Mouse (Mus musculus): ENCODE results near the gene Scn11a. TPM values are rescaled to one million over a fixed set of nuclear protein-coding genes. Genes with fewer than 3 reads are reported as not detected.

The Scn11a gene
- polyA plus RNA-seq, 1 experiment from 2014 or later, result not detected

DNA sequence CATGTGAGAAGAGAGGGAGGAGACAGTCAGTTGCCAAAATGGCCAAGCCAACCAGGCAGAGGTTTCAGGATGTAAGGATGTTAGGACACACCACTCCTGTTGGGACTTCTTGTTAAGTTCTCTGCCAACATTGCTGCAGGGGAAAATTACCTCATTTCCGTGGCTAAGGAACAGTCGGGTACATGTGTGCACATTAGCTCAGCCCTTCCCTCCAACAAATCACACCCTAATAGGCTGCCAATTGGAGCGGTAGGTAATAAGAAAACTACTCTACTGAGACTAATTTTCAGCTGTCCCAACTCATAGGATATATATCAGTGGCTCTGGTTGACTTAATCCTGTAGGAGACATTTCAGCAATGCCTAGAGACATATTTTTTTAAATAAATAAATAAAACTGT, 44.4 kb downstream of the Scn11a start:
- Histone ChIP-seq H3K4me3 (ENCODE audit: low read depth, low read length) (no peak overlapping the region), H3K27ac (ENCODE audit: low read length) (no peak overlapping the region), H3K27me3 (ENCODE audit: control insufficient read depth, insufficient read depth, low read length) (no peaks in the 10 kb centered on the region), H3K9me3 (ENCODE audit: control insufficient read depth, low read depth, low read length) (no peaks in the 10 kb centered on the region), H3K9ac (replicated peaks; ENCODE audit: low read depth, low read length) (no peak overlapping the region), H3K4me1 (ENCODE audit: control insufficient read depth, insufficient read depth, low read length) (no peaks in the 10 kb centered on the region), H3K36me3 (ENCODE audit: control insufficient read depth, insufficient read depth, low read length) (no peaks in the 10 kb centered on the region), H3K4me2 (replicated peaks; ENCODE audit: low read depth, low read length) (no peak overlapping the region)
- no peak for ATAC-seq (ENCODE audit: insufficient number of reproducible peaks, insufficient read depth, low FRiP score, low read depth)
- 81% methylated on average over 3 of the region's 3 CpGs for WGBS

DNA sequence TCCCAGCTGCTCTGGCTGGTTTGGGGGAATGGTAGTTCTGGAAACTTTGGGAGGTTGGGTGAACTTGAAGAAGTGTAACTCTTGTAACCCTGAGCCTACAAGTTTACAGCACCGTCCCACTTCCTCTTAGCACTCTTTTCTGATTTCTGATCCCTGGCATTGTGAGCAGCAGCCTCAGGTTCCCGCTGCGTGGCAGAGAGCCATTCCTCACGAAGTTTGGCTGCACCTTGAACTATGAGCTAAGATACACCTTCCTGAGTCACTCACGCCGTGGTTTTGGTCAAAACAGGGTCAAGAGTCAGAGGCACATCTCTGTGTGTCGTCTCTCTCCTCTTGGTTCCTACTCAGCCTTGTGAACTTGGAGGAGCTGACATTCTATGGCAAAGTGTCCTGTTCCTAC, 48.6 kb downstream of the Scn11a start:
- no peak overlapping the region for H3K9ac ChIP-seq (replicated peaks; ENCODE audit: low read depth, low read length)
- WGBS, result 78% methylated on average over 7 of the region's 7 CpGs

DNA sequence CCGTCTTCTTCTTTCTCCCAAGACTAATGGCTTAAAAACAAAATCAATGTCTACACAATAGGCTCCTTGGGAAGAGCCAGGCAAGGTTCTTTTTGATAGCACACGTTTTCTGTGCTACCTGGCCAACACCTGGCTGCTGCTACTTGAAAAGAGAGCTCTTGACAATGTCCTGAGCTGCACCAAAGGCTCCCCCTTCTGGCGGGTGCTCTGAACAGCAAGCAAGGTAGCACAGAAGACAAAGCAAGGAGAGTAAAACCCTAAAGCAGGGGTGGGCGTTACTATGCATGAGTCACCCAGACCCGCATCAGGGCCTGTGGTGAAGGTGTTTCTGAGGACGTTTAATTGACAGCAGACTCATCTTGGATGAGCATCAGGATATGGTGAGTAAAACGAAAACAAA, 56.7 kb downstream of the Scn11a start:
- H3K9me3 ChIP-seq (ENCODE audit: control insufficient read depth, low read depth, low read length), result no peaks in the 10 kb centered on the region
- no peak for ATAC-seq (ENCODE audit: insufficient number of reproducible peaks, insufficient read depth, low FRiP score, low read depth)
- H3K4me3 ChIP-seq (ENCODE audit: low read depth, low read length), result no peak overlapping the region
- H3K4me2 ChIP-seq (replicated peaks; ENCODE audit: low read depth, low read length), result no peak overlapping the region
- no peaks in the 10 kb centered on the region for H3K27me3 ChIP-seq (ENCODE audit: control insufficient read depth, insufficient read depth, low read length)
- no peak overlapping the region for H3K9ac ChIP-seq (replicated peaks; ENCODE audit: low read depth, low read length)
- 38% methylated on average over 7 of the region's 7 CpGs for WGBS
- H3K36me3 ChIP-seq (ENCODE audit: control insufficient read depth, insufficient read depth, low read length), result no peaks in the 10 kb centered on the region
- H3K4me1 ChIP-seq (ENCODE audit: control insufficient read depth, insufficient read depth, low read length), result no peaks in the 10 kb centered on the region
- no peak overlapping the region for H3K27ac ChIP-seq (ENCODE audit: low read length)

More for the DNA sequence above, 48.6 kb downstream of the Scn11a start:
- Histone ChIP-seq H3K4me3 (ENCODE audit: low read depth, low read length) (no peak overlapping the region), H3K9me3 (ENCODE audit: control insufficient read depth, low read depth, low read length) (no peaks in the 10 kb centered on the region), H3K27me3 (ENCODE audit: control insufficient read depth, insufficient read depth, low read length) (no peaks in the 10 kb centered on the region), H3K4me1 (ENCODE audit: control insufficient read depth, insufficient read depth, low read length) (no peaks in the 10 kb centered on the region), H3K27ac (ENCODE audit: low read length) (no peak overlapping the region), H3K4me2 (replicated peaks; ENCODE audit: low read depth, low read length) (no peak overlapping the region), H3K36me3 (ENCODE audit: control insufficient read depth, insufficient read depth, low read length) (no peaks in the 10 kb centered on the region)
- ATAC-seq (ENCODE audit: insufficient number of reproducible peaks, insufficient read depth, low FRiP score, low read depth), result no peak

DNA sequence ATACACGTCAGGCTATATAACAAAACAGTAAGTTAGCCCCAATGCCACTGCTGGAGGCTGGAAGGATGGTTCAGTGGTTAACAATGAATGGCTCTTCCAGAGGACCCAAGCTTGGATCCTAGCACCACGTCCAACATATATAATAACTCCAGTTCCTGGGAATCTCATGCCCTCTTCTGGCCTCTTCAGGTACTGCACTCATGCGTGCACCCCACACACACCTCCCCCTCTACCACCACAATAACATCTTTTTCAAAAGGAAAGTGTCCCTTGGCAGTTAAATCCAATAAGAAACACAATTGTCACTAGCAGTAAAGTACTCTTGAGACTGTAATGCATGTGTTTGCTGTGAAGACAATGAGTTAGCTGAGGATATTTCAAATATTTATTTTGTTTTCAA, 65.0 kb downstream of the Scn11a start:
- no peak overlapping the region for H3K9ac ChIP-seq (replicated peaks; ENCODE audit: low read depth, low read length)
- no peak overlapping the region for H3K4me3 ChIP-seq (ENCODE audit: low read depth, low read length)
- no peaks in the 10 kb centered on the region for H3K4me1 ChIP-seq (ENCODE audit: control insufficient read depth, insufficient read depth, low read length)
- H3K27me3 ChIP-seq (ENCODE audit: control insufficient read depth, insufficient read depth, low read length), result no peaks in the 10 kb centered on the region
- no peak overlapping the region for H3K27ac ChIP-seq (ENCODE audit: low read length)
- peaks cover 7% of the 10 kb centered on the region; the same call in 1 of the 2 replicates for H3K9me3 ChIP-seq (ENCODE audit: control insufficient read depth, low read depth, low read length)
- WGBS, result 85% methylated on average over 3 of the region's 3 CpGs
- no peak for ATAC-seq (ENCODE audit: insufficient number of reproducible peaks, insufficient read depth, low FRiP score, low read depth)
- no peak overlapping the region for H3K4me2 ChIP-seq (replicated peaks; ENCODE audit: low read depth, low read length)
- no peaks in the 10 kb centered on the region for H3K36me3 ChIP-seq (ENCODE audit: control insufficient read depth, insufficient read depth, low read length)

DNA sequence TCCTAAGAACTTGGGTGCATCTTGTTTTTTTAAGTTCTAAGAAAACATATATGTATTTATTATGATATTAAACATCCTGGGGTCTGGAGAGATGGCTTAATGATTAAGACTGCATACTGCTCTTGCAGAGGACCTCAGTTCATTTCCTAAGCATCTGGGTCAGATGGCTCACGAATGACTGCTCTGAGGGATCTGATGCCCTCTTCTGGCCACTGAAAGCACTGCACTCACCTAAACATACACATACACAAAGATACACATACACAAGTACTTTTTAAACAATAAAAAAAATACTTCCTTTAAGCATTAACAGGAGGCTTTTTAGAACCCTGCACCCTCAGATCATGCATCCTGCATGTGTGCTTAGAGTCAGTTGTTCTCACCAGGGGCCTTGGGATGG, 65.8 kb downstream of the Scn11a start:
- Histone ChIP-seq H3K9me3 (ENCODE audit: control insufficient read depth, low read depth, low read length) (peaks cover 7% of the 10 kb centered on the region; the same call in 1 of the 2 replicates), H3K4me3 (ENCODE audit: low read depth, low read length) (no peak overlapping the region), H3K36me3 (ENCODE audit: control insufficient read depth, insufficient read depth, low read length) (no peaks in the 10 kb centered on the region), H3K4me1 (ENCODE audit: control insufficient read depth, insufficient read depth, low read length) (no peaks in the 10 kb centered on the region), H3K4me2 (replicated peaks; ENCODE audit: low read depth, low read length) (no peak overlapping the region), H3K27ac (ENCODE audit: low read length) (no peak overlapping the region), H3K9ac (replicated peaks; ENCODE audit: low read depth, low read length) (no peak overlapping the region), H3K27me3 (ENCODE audit: control insufficient read depth, insufficient read depth, low read length) (no peaks in the 10 kb centered on the region)
- 97% methylated on average over 1 of the region's 1 CpGs for WGBS
- no peak for ATAC-seq (ENCODE audit: insufficient number of reproducible peaks, insufficient read depth, low FRiP score, low read depth)

DNA sequence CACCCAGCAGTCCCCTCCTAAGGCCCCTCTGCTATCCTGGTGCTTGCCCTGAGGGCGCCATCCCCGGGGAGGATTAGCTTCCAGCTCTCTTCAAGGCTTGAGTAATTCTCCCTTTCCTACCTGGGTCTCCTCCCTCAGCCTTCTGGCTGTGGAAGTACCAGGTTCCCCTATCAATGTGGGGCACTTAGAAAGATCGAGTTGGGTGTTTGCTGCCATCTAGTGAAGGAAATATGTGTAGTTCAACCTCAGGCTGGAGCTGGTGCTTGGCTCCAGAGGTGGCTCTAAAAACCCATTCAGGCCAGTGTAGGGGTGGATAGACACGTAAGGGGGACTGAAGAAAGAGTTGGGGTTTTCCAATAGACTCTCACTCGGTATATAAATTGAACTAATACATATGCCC, 73.7 kb downstream of the Scn11a start:
- no peak for ATAC-seq (ENCODE audit: insufficient number of reproducible peaks, insufficient read depth, low FRiP score, low read depth)
- H3K4me1 ChIP-seq (ENCODE audit: control insufficient read depth, insufficient read depth, low read length), result no peaks in the 10 kb centered on the region
- H3K4me3 ChIP-seq (ENCODE audit: low read depth, low read length), result no peak overlapping the region
- no peak overlapping the region for H3K27ac ChIP-seq (ENCODE audit: low read length)
- no peak overlapping the region for H3K9ac ChIP-seq (replicated peaks; ENCODE audit: low read depth, low read length)
- no peak overlapping the region for H3K4me2 ChIP-seq (replicated peaks; ENCODE audit: low read depth, low read length)
- H3K9me3 ChIP-seq (ENCODE audit: control insufficient read depth, low read depth, low read length), result no peaks in the 10 kb centered on the region
- no peaks in the 10 kb centered on the region for H3K36me3 ChIP-seq (ENCODE audit: control insufficient read depth, insufficient read depth, low read length)
- H3K27me3 ChIP-seq (ENCODE audit: control insufficient read depth, insufficient read depth, low read length), result no peaks in the 10 kb centered on the region
- 12% methylated on average over 5 of the region's 5 CpGs for WGBS

DNA sequence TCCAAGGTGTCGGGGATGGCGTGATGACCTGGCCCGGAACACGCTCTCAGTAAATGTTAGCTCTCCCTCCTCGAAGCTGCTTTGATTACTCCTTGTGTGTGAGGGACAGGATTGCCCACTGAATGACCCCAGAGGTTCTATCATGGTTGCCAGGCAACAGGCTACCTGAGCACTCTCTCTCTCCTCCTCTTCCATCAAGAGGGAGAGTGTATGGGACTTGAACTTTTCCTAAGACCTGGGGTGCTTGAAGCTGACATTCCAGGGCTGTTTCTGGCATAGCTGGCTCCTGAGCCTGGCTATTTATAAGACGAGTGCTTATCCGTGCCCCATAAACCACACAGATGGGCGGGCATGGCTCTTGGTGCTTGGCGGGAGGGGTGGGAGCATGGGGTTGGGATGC, 76.1 kb downstream of the Scn11a start:
- Histone ChIP-seq H3K4me2 (replicated peaks; ENCODE audit: low read depth, low read length) (no peak overlapping the region), H3K9ac (replicated peaks; ENCODE audit: low read depth, low read length) (no peak overlapping the region), H3K4me1 (ENCODE audit: control insufficient read depth, insufficient read depth, low read length) (no peaks in the 10 kb centered on the region), H3K4me3 (ENCODE audit: low read depth, low read length) (no peak overlapping the region), H3K27me3 (ENCODE audit: control insufficient read depth, insufficient read depth, low read length) (no peaks in the 10 kb centered on the region), H3K27ac (ENCODE audit: low read length) (no peak overlapping the region), H3K9me3 (ENCODE audit: control insufficient read depth, low read depth, low read length) (no peaks in the 10 kb centered on the region), H3K36me3 (ENCODE audit: control insufficient read depth, insufficient read depth, low read length) (no peaks in the 10 kb centered on the region)
- ATAC-seq (ENCODE audit: insufficient number of reproducible peaks, insufficient read depth, low FRiP score, low read depth), result no peak
- 58% methylated on average over 9 of the region's 9 CpGs for WGBS

DNA sequence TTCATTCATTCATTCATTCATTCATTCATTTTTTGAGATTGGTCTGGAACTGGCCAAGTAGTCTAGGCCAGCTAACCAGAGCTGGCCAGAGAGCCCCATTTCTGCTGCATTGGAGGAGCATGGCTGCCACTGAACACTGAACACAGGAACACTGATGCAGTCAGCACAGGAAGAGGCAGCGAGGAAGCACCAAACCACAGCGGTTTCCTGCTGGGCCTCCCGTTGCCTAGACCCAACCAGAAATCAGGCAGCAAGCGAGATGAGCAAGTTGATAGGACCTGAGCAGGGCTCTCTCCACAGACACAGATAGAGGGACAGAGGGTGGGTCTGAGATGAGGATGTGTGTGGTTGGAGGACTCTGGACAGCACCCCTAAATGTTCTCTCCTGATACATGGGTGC, 81.4 kb downstream of the Scn11a start:
- H3K9me3 ChIP-seq (ENCODE audit: control insufficient read depth, low read depth, low read length), result no peaks in the 10 kb centered on the region
- no peak overlapping the region for H3K27ac ChIP-seq (ENCODE audit: low read length)
- H3K9ac ChIP-seq (replicated peaks; ENCODE audit: low read depth, low read length), result no peak overlapping the region
- H3K27me3 ChIP-seq (ENCODE audit: control insufficient read depth, insufficient read depth, low read length), result no peaks in the 10 kb centered on the region
- no peak overlapping the region for H3K4me2 ChIP-seq (replicated peaks; ENCODE audit: low read depth, low read length)
- no peaks in the 10 kb centered on the region for H3K4me1 ChIP-seq (ENCODE audit: control insufficient read depth, insufficient read depth, low read length)
- no peak overlapping the region for H3K4me3 ChIP-seq (ENCODE audit: low read depth, low read length)
- no peak for ATAC-seq (ENCODE audit: insufficient number of reproducible peaks, insufficient read depth, low FRiP score, low read depth)
- no peaks in the 10 kb centered on the region for H3K36me3 ChIP-seq (ENCODE audit: control insufficient read depth, insufficient read depth, low read length)
- 69% methylated on average over 4 of the region's 4 CpGs for WGBS

DNA sequence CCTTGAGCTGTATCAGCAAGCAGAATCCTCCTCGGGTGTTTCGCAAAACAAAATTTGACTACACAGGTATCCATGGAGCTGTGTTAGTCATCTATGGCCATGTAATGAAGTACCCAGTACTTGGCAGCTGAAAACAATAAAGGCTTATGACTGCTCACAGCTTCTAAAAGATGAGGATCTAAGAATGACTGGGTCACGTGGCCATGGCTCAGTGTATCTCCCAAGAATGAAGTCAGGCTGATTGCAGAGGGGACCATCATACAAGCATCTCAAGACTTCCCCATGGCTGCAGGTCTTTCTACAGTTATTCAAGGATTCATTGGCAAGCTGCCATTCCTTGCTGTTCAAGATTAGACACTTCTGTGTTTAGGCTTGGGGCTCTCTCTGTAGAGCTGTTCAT, 81.9 kb downstream of the Scn11a start:
- no peak for ATAC-seq (ENCODE audit: insufficient number of reproducible peaks, insufficient read depth, low FRiP score, low read depth)
- Histone ChIP-seq H3K9me3 (ENCODE audit: control insufficient read depth, low read depth, low read length) (no peaks in the 10 kb centered on the region), H3K27me3 (ENCODE audit: control insufficient read depth, insufficient read depth, low read length) (no peaks in the 10 kb centered on the region), H3K36me3 (ENCODE audit: control insufficient read depth, insufficient read depth, low read length) (no peaks in the 10 kb centered on the region), H3K27ac (ENCODE audit: low read length) (no peak overlapping the region), H3K9ac (replicated peaks; ENCODE audit: low read depth, low read length) (no peak overlapping the region), H3K4me2 (replicated peaks; ENCODE audit: low read depth, low read length) (no peak overlapping the region), H3K4me3 (ENCODE audit: low read depth, low read length) (no peak overlapping the region), H3K4me1 (ENCODE audit: control insufficient read depth, insufficient read depth, low read length) (no peaks in the 10 kb centered on the region)
- 85% methylated on average over 3 of the region's 3 CpGs for WGBS

Data from stomach, embryonic 14.5 days (tissue).